Mouse (Mus musculus) monocyte, adult 5-6 weeks (primary cell): ENCODE results near the gene Fabp2. TPM values are rescaled to one million over a fixed set of nuclear protein-coding genes. Genes with fewer than 3 reads are reported as not detected.

Experiments
- ATAC-seq: fragments of 153-309, 156-312 bp; replicated peaks from 2 replicates; pipeline ENCODE4 v1.8.0; 2017; ENCODE audit warnings: mild to moderate bottlenecking; ENCODE audit not compliant: low TSS enrichment, insufficient number of reproducible peaks, severe bottlenecking, poor library complexity, low FRiP score
- total RNA-seq: library from RNA; stranded (forward); fragments of 200-1000, 200-491, 200-594 nt; gene quantifications from 3 replicates; pipeline ENCODE4 v1.2.3, GENCODE M21; 2017

Fabp2 gene
- not detected in 3 replicates for total RNA-seq

DNA sequence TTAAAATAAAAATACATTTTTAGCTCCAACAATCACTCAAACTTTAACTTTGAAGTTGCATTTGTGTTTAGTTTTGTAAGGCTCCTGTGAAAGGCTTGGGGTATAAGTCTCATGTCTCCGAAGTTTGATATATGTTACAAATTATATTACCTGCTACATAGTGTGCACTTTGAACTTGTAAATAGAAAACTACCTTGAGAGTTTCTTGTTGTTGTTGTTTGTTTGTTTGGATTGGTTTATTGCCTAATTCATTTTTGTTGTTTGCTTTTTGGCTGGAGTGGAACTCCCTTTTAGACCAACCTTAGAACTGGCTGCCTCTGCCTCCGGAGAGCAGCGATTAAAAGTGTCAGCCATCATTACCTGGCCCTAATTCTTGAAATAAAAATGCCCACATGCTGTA lies at the start of gene Fabp2:
Gene Fabp2 (plus strand): TSS at position 301 of the 400 bp plus-strand sequence.
- no peak for ATAC-seq

DNA sequence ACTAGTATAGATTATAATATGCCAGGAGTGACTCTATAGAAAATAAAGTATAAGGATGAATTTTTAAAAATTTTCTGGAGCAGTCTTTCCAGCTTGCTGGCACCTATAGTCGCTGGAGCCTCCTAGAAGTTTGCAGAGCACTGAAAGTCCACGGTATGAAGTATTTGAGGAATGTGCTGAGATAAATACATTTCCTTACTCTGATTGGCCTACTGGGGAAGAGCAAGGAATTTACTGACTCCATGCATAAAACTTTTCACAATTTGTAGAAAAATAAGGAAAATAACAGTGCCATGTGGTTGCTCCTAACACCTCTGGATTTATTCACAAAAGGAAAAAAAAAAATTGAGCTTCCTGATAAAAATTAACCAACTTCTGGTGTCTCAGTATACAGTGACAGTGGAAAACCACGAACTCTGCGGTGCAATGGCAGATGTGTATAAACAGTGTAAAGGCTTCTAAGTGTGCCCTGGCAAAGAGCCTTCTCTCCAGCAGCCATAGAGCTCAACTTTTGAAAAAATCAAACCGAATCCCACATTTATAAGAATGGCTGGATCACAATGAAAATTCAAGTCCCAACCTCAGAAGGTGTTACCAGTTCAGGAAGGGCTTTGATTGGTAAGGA lies 46.4 kb upstream of the Fabp2 start:
- no peak for ATAC-seq

DNA sequence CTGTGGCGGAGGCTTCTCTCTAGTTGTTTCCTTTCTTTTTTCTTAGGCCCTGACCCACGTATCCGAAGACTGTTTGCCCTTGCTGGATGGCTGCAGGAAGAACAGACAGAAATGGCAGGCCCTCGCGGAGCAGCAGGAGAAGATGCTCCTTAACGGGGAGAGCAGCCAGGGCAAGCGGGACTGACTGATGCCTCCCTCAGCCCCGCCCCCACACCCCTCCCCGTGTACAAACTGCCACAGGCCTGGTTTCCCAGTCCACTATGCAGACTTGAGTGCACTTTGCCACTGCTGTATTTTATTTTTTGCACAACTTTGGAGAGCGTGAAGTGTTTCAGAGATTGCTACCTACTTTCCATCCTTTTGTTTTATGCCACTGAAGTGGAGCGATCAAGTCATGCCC lies 39.7 kb upstream of the Fabp2 start:
- ATAC-seq, result no peak

GRCm38 (mm10) chr3:122859829-122860228 lies 35.0 kb upstream of the Fabp2 start:
- no peak for ATAC-seq

- ATAC-seq, result no peak
These were observed 34.0 kb upstream of the Fabp2 start for GRCm38 (mm10) chr3:122860573-122861498.

- no peak for ATAC-seq
These were observed 29.8 kb upstream of the Fabp2 start for GRCm38 (mm10) chr3:122865092-122865491.

GRCm38 (mm10) chr3:122868270-122868669 lies 26.6 kb upstream of the Fabp2 start:
- ATAC-seq, result no peak

GRCm38 (mm10) chr3:122871596-122871995 lies 23.3 kb upstream of the Fabp2 start:
- no peak for ATAC-seq

DNA sequence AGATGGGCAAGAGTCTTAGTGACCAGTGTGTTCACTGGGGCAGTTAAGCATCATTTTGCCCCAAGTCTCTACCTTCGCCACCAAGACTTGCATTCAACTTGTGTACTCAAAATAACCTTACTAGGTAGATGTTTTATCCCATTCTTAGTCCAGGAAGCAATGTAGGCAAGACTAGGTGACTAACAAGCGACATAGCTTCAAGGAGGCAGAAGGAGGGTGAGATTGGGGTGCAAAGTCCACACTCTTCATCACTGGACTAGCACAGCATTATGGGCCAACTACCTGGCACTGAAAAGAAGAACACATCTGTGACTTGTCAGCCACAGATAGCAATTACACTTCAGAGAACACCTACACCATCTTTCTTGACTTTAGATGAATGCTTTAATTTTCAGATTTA lies 18.0 kb upstream of the Fabp2 start:
- no peak for ATAC-seq

- no peak for ATAC-seq
These were observed 17.3 kb upstream of the Fabp2 start for GRCm38 (mm10) chr3:122877543-122877942.

- no peak for ATAC-seq
These were observed 16.1 kb upstream of the Fabp2 start for GRCm38 (mm10) chr3:122878705-122879315.

DNA sequence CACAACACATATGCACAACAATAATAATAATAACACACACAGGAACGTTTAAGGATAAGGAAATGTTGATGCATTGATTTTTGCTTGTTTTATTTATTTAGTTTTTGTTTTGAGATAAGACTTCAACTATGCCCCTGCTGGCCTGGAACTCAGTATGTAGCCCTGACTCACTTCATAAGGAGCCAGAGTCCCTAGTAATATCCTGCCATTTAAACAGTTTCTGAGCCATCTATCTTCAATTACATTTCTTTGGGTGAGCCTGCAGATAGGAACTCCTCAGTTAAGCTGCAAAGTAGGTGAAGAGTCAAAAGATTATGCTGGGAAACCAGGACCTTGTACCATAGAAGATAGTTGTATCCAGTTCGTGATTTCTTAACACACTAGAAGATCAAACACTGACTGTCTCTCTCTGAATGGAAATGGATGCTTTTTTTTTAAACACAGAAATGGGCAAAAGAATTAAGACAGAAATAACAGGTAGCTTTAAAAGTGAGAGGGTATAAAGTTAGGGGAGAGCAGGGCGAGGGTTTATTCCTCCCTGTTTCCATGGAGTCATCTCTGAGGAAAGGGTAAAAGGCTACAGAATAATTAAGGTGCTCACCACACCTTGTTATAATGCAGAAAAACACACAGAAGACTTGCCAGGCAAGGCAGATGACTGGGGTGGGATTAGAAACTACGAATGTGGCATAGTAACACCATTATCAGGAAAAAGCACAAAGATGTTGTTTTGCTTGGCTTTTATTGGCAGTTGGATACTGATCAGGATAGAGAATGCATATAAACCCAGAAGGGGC lies 7.2 kb upstream of the Fabp2 start:
- ATAC-seq, result no peak

GRCm38 (mm10) chr3:122888371-122888819 lies 6.5 kb upstream of the Fabp2 start:
- no peak for ATAC-seq

DNA sequence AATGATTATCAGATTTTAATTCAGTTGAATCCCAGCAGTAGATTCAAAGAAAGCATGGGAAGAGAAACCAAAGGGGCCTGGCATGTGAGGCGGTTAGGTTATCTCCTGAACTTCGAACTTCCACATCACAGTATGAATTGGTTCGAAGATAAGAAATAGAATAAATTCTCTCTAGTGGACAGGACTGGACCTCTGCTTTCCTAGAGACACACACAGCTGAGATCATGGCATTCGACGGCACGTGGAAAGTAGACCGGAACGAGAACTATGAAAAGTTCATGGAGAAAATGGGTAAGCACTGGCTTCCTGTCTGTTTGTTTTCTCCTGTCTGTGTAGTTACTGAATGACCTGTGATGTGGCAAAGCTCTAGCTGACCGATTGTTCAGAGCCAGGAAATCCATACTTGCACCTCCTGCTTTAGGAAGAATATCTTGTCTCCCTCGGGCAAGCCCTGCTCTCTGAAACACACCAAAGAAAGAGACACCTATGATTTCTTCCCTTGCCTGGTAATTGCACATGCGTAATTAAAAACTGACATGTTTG lies 388 bp downstream of the Fabp2 start:
- ATAC-seq, result no peak

DNA sequence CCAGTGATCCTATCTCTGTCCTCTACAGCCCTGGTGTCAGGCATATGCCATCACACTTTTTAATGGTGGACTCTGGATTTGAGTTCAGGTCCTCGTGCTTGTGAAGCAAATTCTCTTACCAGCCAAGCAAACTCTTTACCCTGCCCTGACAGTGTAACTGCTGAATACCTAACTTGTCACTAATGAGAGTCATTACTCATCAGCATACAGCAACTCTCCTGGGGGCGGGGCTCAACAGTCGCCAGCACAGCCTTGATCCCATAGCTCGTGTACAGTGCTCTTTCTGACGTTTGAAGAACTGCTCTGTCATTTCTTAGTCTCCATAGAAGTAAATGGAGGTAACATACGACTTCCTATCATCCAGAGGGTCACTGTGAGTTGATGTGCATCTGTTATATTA lies 3.4 kb downstream of the Fabp2 start:
- ATAC-seq, result no peak

DNA sequence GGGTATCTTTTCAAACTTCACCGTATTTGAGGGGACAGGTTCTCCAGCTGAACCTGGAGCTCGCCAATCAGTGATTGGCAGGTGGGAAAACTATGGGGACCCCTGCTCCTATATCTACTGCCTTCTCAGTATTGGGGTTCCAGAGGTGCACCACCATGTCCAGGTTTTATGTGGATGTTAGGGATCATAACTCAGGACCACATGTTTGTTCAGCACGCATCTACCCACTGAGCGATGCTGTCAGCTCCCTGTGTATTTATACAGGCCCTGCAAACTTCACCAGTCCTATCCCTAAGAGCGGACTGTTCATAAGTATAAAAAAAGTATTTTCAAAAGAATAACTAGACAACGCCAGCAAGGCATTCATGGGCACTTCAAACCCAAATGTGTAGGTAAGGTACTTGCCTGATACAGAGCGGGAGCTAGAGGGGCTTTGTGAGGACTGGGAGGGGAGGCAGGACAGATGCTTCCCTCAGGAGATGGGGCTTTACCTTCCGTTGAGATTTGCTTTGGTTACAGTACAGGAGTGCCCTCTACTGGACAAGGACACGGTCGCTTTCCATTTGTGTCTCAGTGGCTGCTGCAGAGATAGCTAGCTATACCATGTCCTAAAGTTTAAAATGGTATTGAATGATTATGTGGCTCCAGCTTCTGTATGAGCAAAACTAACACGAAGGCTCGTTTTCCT lies 9.0 kb downstream of the Fabp2 start:
- no peak for ATAC-seq

- no peak for ATAC-seq
These were observed 13.0 kb downstream of the Fabp2 start for GRCm38 (mm10) chr3:122907841-122908240.

- ATAC-seq, result no peak
These were observed 20.6 kb downstream of the Fabp2 start for GRCm38 (mm10) chr3:122915493-122915892.
